Mouse (Mus musculus) ES-Bruce4 (cell line): ENCODE data around the gene Smyd4. TPM values are rescaled to one million over a fixed set of nuclear protein-coding genes. Genes with fewer than 3 reads are reported as not detected.

ENCODE experiments used
- H3K27ac ChIP-seq: 2 replicates; pipeline ENCODE4 v1.5.1; 2012; ENCODE audit warnings: low read length, inconsistent platforms; ENCODE audit not compliant: insufficient read depth
- H3K27me3 ChIP-seq: 2 replicates; pipeline ENCODE4 v1.6.1; 2012; ENCODE audit warnings: mild to moderate bottlenecking, low read length, inconsistent platforms; ENCODE audit not compliant: control insufficient read depth, poor library complexity, insufficient read depth, severe bottlenecking
- H3K36me3 ChIP-seq: 2 replicates; pipeline ENCODE4 v1.6.1; 2012; ENCODE audit warnings: inconsistent platforms, mild to moderate bottlenecking, low read length, moderate library complexity; ENCODE audit not compliant: control insufficient read depth, poor library complexity, insufficient read depth, severe bottlenecking
- H3K4me1 ChIP-seq: one replicate; pipeline ENCODE4 v1.8.1; 2011; ENCODE audit warnings: low read length; ENCODE audit not compliant: control insufficient read depth, insufficient read depth
- H3K4me3 ChIP-seq: 2 replicates; pipeline ENCODE4 v1.5.1; 2011; ENCODE audit warnings: low read depth, mild to moderate bottlenecking, low read length
- H3K9ac ChIP-seq: 2 replicates; pipeline ENCODE4 v1.6.1; 2012; ENCODE audit warnings: low read depth, mild to moderate bottlenecking, inconsistent platforms; ENCODE audit not compliant: poor library complexity, severe bottlenecking
- H3K9me3 ChIP-seq: replicated peaks from 2 replicates; pipeline ENCODE4 v1.6.1; 2012; ENCODE audit warnings: mild to moderate bottlenecking, low read length, inconsistent platforms; ENCODE audit not compliant: control insufficient read depth, poor library complexity, insufficient read depth, severe bottlenecking
- CTCF ChIP-seq: IDR thresholded peaks from one replicate; pipeline ENCODE4 v1.8.1; 2011; ENCODE audit warnings: low read depth, low read length
- EP300 ChIP-seq: IDR thresholded peaks from 2 replicates; pipeline ENCODE4 v1.6.1; 2011; ENCODE audit warnings: low read depth, low read length; ENCODE audit not compliant: insufficient read depth
- POLR2A ChIP-seq: IDR thresholded peaks from one replicate; pipeline ENCODE4 v1.8.1; 2011; ENCODE audit warnings: low read length; ENCODE audit not compliant: insufficient read depth
- polyA plus RNA-seq: library from polyadenylated mRNA; stranded (reverse); fragments of >200 nt; gene quantifications from 2 replicates; pipeline ENCODE4 v1.2.4, GENCODE M21; 2011; ENCODE audit warnings: low read depth; ENCODE audit not compliant: missing spikeins, insufficient read depth, insufficient read length

The Smyd4 gene
- polyA plus RNA-seq, 1 experiment = 11.2 TPM

- Histone ChIP-seq H3K27ac (no peak overlapping the region), H3K27me3 (no peaks in the 10 kb centered on the region), H3K9me3 (no peaks in the 10 kb centered on the region), H3K4me1 (no peaks in the 10 kb centered on the region), H3K36me3 (no peaks in the 10 kb centered on the region), H3K4me3 (no peak overlapping the region), H3K9ac (no peak overlapping the region)
- TF ChIP-seq EP300 = no peak
- TF ChIP-seq CTCF = no peak
- TF ChIP-seq POLR2A = no peak
These were observed 75.8 kb downstream of the Smyd4 start for GRCm38 (mm10) chr11:75424033-75424432.

DNA sequence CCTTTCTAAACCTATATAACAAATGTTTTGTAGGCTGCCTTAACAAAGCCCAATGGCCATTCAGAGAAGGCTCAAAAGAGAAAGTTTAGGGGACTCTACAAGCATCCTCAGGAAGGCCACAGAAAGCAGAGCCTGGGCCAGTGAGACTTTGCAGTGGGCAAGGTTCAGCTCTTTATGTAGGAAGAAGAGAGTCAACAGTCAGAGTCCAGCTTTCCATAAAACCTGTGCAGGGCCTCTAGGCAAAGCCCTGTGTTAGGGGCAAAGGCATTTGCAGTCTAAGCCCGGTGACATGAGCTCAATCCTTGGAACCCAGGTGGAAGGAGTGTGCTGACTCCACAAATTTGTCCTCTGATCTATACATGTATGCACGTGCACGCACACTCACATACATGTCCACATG lies 76.2 kb downstream of the Smyd4 start:
- no peaks in the 10 kb centered on the region for H3K36me3 ChIP-seq
- H3K4me3 ChIP-seq = no peak overlapping the region
- no peaks in the 10 kb centered on the region for H3K9me3 ChIP-seq
- H3K9ac ChIP-seq = no peak overlapping the region
- no peak overlapping the region for H3K27ac ChIP-seq
- no peaks in the 10 kb centered on the region for H3K27me3 ChIP-seq
- H3K4me1 ChIP-seq = no peaks in the 10 kb centered on the region
- no peak for TF ChIP-seq POLR2A
- TF ChIP-seq CTCF = no peak
- TF ChIP-seq EP300 = no peak

GRCm38 (mm10) chr11:75429019-75429705 lies 80.9 kb downstream of the Smyd4 start:
- H3K4me3 ChIP-seq = no peak overlapping the region
- no peaks in the 10 kb centered on the region for H3K9me3 ChIP-seq
- H3K36me3 ChIP-seq = no peaks in the 10 kb centered on the region
- H3K27ac ChIP-seq = no peak overlapping the region
- H3K4me1 ChIP-seq = no peaks in the 10 kb centered on the region
- no peak overlapping the region for H3K9ac ChIP-seq
- no peaks in the 10 kb centered on the region for H3K27me3 ChIP-seq
- no peak for TF ChIP-seq CTCF
- TF ChIP-seq EP300 = no peak
- TF ChIP-seq POLR2A = no peak

GRCm38 (mm10) chr11:75431307-75431706 lies 83.1 kb downstream of the Smyd4 start:
- TF ChIP-seq POLR2A = no peak
- no peak for TF ChIP-seq EP300
- TF ChIP-seq CTCF = no peak
- Histone ChIP-seq H3K4me3 (no peak overlapping the region), H3K36me3 (no peaks in the 10 kb centered on the region), H3K4me1 (no peaks in the 10 kb centered on the region), H3K9me3 (no peaks in the 10 kb centered on the region), H3K27me3 (no peaks in the 10 kb centered on the region), H3K9ac (no peak overlapping the region), H3K27ac (no peak overlapping the region)

- no peak for TF ChIP-seq EP300
- peak; percentile 47 for TF ChIP-seq CTCF
- no peak for TF ChIP-seq POLR2A
- no peaks in the 10 kb centered on the region for H3K27me3 ChIP-seq
These were observed 85.9 kb downstream of the Smyd4 start for GRCm38 (mm10) chr11:75434138-75434537.

DNA sequence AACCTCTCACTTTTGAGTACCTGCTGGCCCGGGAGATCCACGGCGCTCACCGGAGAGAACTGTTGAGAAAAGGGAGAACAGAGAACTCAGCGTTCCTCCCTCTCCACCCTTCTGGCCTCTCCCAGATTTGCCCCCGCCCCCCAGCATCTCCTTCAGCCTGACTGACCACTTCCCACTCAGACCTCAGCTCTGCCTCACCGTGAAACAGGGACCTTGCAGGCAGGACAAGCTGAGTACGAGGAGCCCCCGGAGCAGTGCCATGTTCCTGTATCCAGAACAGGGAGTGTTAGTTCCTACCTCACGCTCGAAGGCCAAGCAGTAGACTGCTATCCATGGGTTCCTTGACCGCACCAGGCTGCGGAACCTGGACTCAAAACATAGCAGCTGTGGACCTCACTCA lies 90.0 kb downstream of the Smyd4 start:
- no peak overlapping the region for H3K9ac ChIP-seq
- H3K36me3 ChIP-seq = no peaks in the 10 kb centered on the region
- no peak overlapping the region for H3K27ac ChIP-seq
- H3K4me3 ChIP-seq = no peak overlapping the region
- no peaks in the 10 kb centered on the region for H3K9me3 ChIP-seq
- TF ChIP-seq POLR2A (no peak), EP300 (no peak), CTCF (no peak)
- no peaks in the 10 kb centered on the region for H3K4me1 ChIP-seq
- no peaks in the 10 kb centered on the region for H3K27me3 ChIP-seq

More at GRCm38 (mm10) chr11:75434138-75434537, 85.9 kb downstream of the Smyd4 start:
- H3K4me1 ChIP-seq = no peaks in the 10 kb centered on the region
- H3K9ac ChIP-seq = no peak overlapping the region
- no peak overlapping the region for H3K4me3 ChIP-seq
- H3K36me3 ChIP-seq = no peaks in the 10 kb centered on the region
- H3K27ac ChIP-seq = no peak overlapping the region
- H3K9me3 ChIP-seq = no peaks in the 10 kb centered on the region
